Mouse (Mus musculus) midbrain, postnatal 0 days (tissue): ENCODE data around the gene Olfr96. TPM values are rescaled to one million over a fixed set of nuclear protein-coding genes. Genes with fewer than 3 reads are reported as not detected.
A peak's percentile ranks its signal among the peaks of the same experiment; 100 is the strongest.
"Not testable (repeated sequence)": the region's sequence is repeated elsewhere in the genome, so short reads cannot be mapped to it uniquely, and the experiment has no call there.

Experiments used
- ATAC-seq: fragments of 200-750 bp; cut with Nextera tagmentation; 2 replicates; pipeline ENCODE4 v1.8.0; 2017; ENCODE audit warnings: moderate number of reproducible peaks, mild to moderate bottlenecking, moderate TSS enrichment, moderate library complexity; ENCODE audit not compliant: low FRiP score
- DNase-seq: peaks from one replicate; pipeline ENCODE4 v3.0.0-alpha.2; 2015; ENCODE audit warnings: low spot score
- H3K27ac ChIP-seq: fragments of 300-500 bp; sonication (generic); 2 replicates; pipeline ENCODE4 v1.5.1; 2014; ENCODE audit warnings: low read depth, mild to moderate bottlenecking, low read length, mixed read lengths
- H3K27me3 ChIP-seq: fragments of 300-500 bp; sonication (generic); 2 replicates; pipeline ENCODE4 v1.6.1; 2014; ENCODE audit warnings: low read length, control low read depth, mixed read lengths; ENCODE audit not compliant: insufficient read depth
- H3K36me3 ChIP-seq: fragments of 300-500 bp; sonication (generic); 2 replicates; pipeline ENCODE4 v1.6.1; 2014; ENCODE audit warnings: low read length, control low read depth, mixed read lengths; ENCODE audit not compliant: insufficient read depth
- H3K4me1 ChIP-seq: fragments of 300-500 bp; sonication (generic); 2 replicates; pipeline ENCODE4 v1.6.1; 2014; ENCODE audit warnings: mild to moderate bottlenecking, control low read depth, antibody characterized with exemption, low read length, mixed read lengths; ENCODE audit not compliant: insufficient read depth
- H3K4me2 ChIP-seq: fragments of 300-500 bp; sonication (generic); 2 replicates; pipeline ENCODE4 v1.6.1; 2014; ENCODE audit warnings: low read depth, mild to moderate bottlenecking, low read length, mixed read lengths; ENCODE audit not compliant: poor library complexity, severe bottlenecking
- H3K4me3 ChIP-seq: fragments of 300-500 bp; sonication (generic); 2 replicates; pipeline ENCODE4 v1.5.1; 2014; ENCODE audit warnings: low read depth, mild to moderate bottlenecking, low read length, moderate library complexity
- H3K9ac ChIP-seq: fragments of 300-500 bp; sonication (generic); replicated peaks from 2 replicates; pipeline ENCODE4 v1.6.1; 2014; ENCODE audit warnings: mild to moderate bottlenecking, low read length, moderate library complexity, mixed read lengths; ENCODE audit not compliant: poor library complexity, severe bottlenecking
- H3K9me3 ChIP-seq: fragments of 300-500 bp; sonication (generic); 2 replicates; pipeline ENCODE4 v1.6.1; 2016; ENCODE audit warnings: low read length, control low read depth
- CTCF ChIP-seq: IDR thresholded peaks from 2 replicates; pipeline ENCODE4 v1.5.1; 2016; ENCODE audit warnings: antibody characterized with exemption, mild to moderate bottlenecking
- WGBS: fragments of 180-500 bp; shearing (Covaris S2); extraction: QIAGEN DNeasy Blood & Tissue Kit; methylation state at CpG from one replicate; pipeline ENCODE4 v1.1.7; 2014; 5-methylcytosine and 5-hydroxymethylcytosine counted together
- polyA plus RNA-seq: library from polyadenylated mRNA; unstranded; fragments of >200 nt; fragmentation: Nextera tagmentation; extraction: Ambion mirVana; gene quantifications from 2 replicates; pipeline ENCODE4 v1.2.1, GENCODE M21; 2015
- total RNA-seq: library from RNA; depleted of rRNA; stranded (reverse); fragments of >200 nt; gene quantifications from 2 replicates; pipeline ENCODE4 v1.2.3, GENCODE M21; 2014

The Olfr96 gene
- total and polyA plus RNA-seq, 2 experiments from 2014 or later = not detected

GRCm38 (mm10) chr17:37213018-37213417 is 6.9 kb upstream of the Olfr96 start, which contains the start of gene Olfr95:
Gene Olfr95, minus strand, starts transcription at chr17:37213118.
- no peak for TF ChIP-seq CTCF
- Histone ChIP-seq H3K4me2 (no peak within 1 kb of the TSS), H3K27ac (no peak within 1 kb of the TSS), H3K4me1 (no peaks in the 10 kb centered on the region), H3K9me3 (no peaks in the 10 kb centered on the region), H3K4me3 (no peak within 1 kb of the TSS), H3K9ac (no peak within 1 kb of the TSS), H3K27me3 (no peaks in the 10 kb centered on the region), H3K36me3 (no peaks in the 10 kb centered on the region)
- DNase-seq (no peak), ATAC-seq (no peak)
- WGBS = 75% methylated on average over 3 of the region's 3 CpGs

DNA sequence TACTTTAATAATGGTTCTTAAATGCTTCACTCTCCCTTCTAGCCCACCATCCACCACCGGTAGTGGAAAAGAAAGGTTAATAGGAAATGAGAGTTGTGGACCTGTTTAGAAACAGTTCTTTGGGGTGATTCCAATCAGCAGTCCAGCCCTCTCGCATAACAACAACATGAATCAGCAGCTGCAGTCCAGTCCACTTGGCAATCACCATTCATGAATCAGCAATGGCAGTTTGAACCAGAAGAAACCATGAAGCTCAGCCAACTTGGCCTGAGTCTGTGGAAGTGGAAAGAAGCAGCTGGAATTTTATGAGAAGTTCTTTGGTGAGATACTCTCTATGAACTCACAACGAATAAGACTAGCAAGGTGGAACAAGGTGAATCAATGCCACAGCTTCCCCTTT is 1.5 kb upstream of the Olfr96 start:
- Histone ChIP-seq H3K9me3 (no peaks in the 10 kb centered on the region), H3K4me2 (no peak overlapping the region), H3K4me1 (no peaks in the 10 kb centered on the region), H3K36me3 (no peaks in the 10 kb centered on the region), H3K27ac (no peak overlapping the region), H3K9ac (no peak overlapping the region), H3K4me3 (no peak overlapping the region), H3K27me3 (no peaks in the 10 kb centered on the region)
- no peak for ATAC-seq
- TF ChIP-seq CTCF = no peak
- no peak for DNase-seq
- 83% methylated on average over 3 of the region's 3 CpGs for WGBS

DNA sequence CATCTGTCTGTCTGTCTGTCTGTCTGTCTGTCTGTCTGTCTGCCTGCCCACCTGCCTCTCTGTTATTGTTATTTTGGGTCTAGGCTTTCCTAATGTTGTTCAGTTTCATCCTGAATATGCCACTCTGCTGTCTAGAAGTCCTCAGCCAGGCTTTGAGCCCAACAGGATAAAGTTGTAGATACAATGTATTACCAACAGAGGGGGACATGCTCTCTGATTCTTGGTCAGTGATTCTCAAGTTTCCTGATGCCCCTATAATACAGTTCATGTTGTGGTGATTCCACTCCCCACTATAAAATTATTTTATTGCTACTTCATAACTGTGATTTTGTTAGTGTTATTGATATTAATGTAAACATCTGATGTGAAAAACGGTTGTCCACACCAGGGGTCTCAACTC is 1.9 kb downstream of the Olfr96 start:
- H3K4me1 ChIP-seq = no peaks in the 10 kb centered on the region
- TF ChIP-seq CTCF = peak; percentile 50
- no peaks in the 10 kb centered on the region for H3K9me3 ChIP-seq
- no peak overlapping the region for H3K27ac ChIP-seq
- no peak for ATAC-seq
- no peak overlapping the region for H3K4me3 ChIP-seq
- WGBS = 25% methylated on average over 1 of the region's 1 CpGs
- no peaks in the 10 kb centered on the region for H3K36me3 ChIP-seq
- no peak overlapping the region for H3K4me2 ChIP-seq
- DNase-seq = peak; percentile 16
- no peak overlapping the region for H3K9ac ChIP-seq
- H3K27me3 ChIP-seq = no peaks in the 10 kb centered on the region

GRCm38 (mm10) chr17:37237230-37237629 is 17.3 kb downstream of the Olfr96 start, which contains the start of gene Olfr97:
Gene Olfr97, minus strand, starts transcription at chr17:37237330.
- H3K4me1 ChIP-seq, ATAC-seq, H3K4me2 ChIP-seq, H3K4me3 ChIP-seq, H3K36me3 ChIP-seq, H3K27ac ChIP-seq, H3K9ac ChIP-seq, H3K27me3 ChIP-seq, H3K9me3 ChIP-seq, DNase-seq: not testable (repeated sequence)
- 86% methylated on average over 2 of the region's 2 CpGs for WGBS

DNA sequence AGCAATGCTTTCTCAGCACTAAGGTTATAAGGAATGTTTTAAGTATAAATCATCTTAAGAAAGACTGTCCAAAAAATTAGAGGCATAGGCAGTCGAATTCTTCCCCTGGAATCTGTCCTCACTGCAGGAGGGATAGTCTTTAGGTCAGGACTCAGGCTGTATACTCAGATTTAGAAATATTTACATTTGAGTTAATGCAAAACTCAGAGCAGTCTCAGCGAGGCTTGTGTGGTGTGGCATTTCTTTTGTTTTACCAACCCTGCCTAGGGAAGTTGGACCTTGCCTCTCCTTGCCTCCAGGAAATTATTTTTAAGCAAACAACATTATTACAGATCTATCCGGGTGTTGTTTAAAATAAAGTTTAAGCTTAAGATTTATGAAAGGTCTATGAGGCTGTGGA is 22.3 kb downstream of the Olfr96 start:
- no peak overlapping the region for H3K27ac ChIP-seq
- TF ChIP-seq CTCF = no peak
- 60% methylated on average over 3 of the region's 3 CpGs for WGBS

GRCm38 (mm10) chr17:37246715-37247114 is 26.8 kb downstream of the Olfr96 start:
- no peak overlapping the region for H3K9ac ChIP-seq
- H3K27me3 ChIP-seq = no peaks in the 10 kb centered on the region
- H3K36me3 ChIP-seq = no peaks in the 10 kb centered on the region
- no peak overlapping the region for H3K4me2 ChIP-seq
- no peak overlapping the region for H3K4me3 ChIP-seq
- 29% methylated on average over 5 of the region's 5 CpGs for WGBS
- peak; percentile 50 for TF ChIP-seq CTCF
- DNase-seq (peak; percentile 53), ATAC-seq (peak; percentile 76; the same call in 1 of the 2 replicates)
- H3K27ac ChIP-seq = no peak overlapping the region
- H3K4me1 ChIP-seq = no peaks in the 10 kb centered on the region
- H3K9me3 ChIP-seq = no peaks in the 10 kb centered on the region

More for the DNA sequence above, 22.3 kb downstream of the Olfr96 start:
- H3K27me3 ChIP-seq = no peaks in the 10 kb centered on the region
- DNase-seq (no peak), ATAC-seq (no peak)
- H3K36me3 ChIP-seq = no peaks in the 10 kb centered on the region
- no peaks in the 10 kb centered on the region for H3K9me3 ChIP-seq
- H3K4me1 ChIP-seq = no peaks in the 10 kb centered on the region
- H3K4me2 ChIP-seq = no peak overlapping the region
- no peak overlapping the region for H3K9ac ChIP-seq
- no peak overlapping the region for H3K4me3 ChIP-seq
